Mouse (Mus musculus) MEL (cell line): ENCODE results near the gene Ifi27l2b.

Experiments used
- CTCF ChIP-seq, 3 experiments: IDR thresholded peaks in 2 of 3; conservative IDR thresholded peaks in 1 of 3; 2 replicates each; pipeline ENCODE4 v1.5.1; 2011 to 2012; ENCODE audit warnings: low read length in 3 of 3, low read depth in 2 of 3, mild to moderate bottlenecking in 2 of 3, improper control_type of control experiment in 1 of 3, inconsistent platforms in 1 of 3, mixed read lengths in 1 of 3, moderate library complexity in 1 of 3; ENCODE audit not compliant: control insufficient read depth in 1 of 3, insufficient read depth in 1 of 3, poor library complexity in 1 of 3, severe bottlenecking in 1 of 3
- HCFC1 ChIP-seq: IDR thresholded peaks from 2 replicates; pipeline ENCODE4 v1.6.1; 2012; ENCODE audit warnings: low read depth, mild to moderate bottlenecking, inconsistent platforms, low read length, improper control_type of control experiment, moderate library complexity
- MAFK ChIP-seq: IDR thresholded peaks from 2 replicates; pipeline ENCODE4 v1.6.1; 2011; ENCODE audit warnings: low read depth, mild to moderate bottlenecking, low read length, improper control_type of control experiment, borderline replicate concordance
- MAX ChIP-seq: IDR thresholded peaks from 2 replicates; pipeline ENCODE4 v1.6.1; 2011; ENCODE audit warnings: low read length, improper control_type of control experiment
- MXI1 ChIP-seq: IDR thresholded peaks from 2 replicates; pipeline ENCODE4 v1.6.1; 2011; ENCODE audit warnings: mild to moderate bottlenecking, low read depth, low read length, improper control_type of control experiment
- POLR2A ChIP-seq, 2 experiments: IDR thresholded peaks; 2 replicates each; pipeline ENCODE4 v1.6.1; 2011 to 2012; ENCODE audit warnings: low read length in 2 of 2, mild to moderate bottlenecking in 2 of 2, control low read depth in 1 of 2, improper control_type of control experiment in 1 of 2, low read depth in 1 of 2, moderate library complexity in 1 of 2; ENCODE audit not compliant: control insufficient read depth in 1 of 2, insufficient read depth in 1 of 2, poor library complexity in 1 of 2
- TBP ChIP-seq: IDR thresholded peaks from 2 replicates; pipeline ENCODE4 v1.8.0; 2011; ENCODE audit warnings: low read depth, low read length, improper control_type of control experiment
- TCF12 ChIP-seq: IDR thresholded peaks from 2 replicates; pipeline ENCODE4 v1.6.1; 2014; ENCODE audit warnings: low read depth, mild to moderate bottlenecking, inconsistent platforms, low read length, improper control_type of control experiment, moderate library complexity
- USF1 ChIP-seq: IDR thresholded peaks from 2 replicates; pipeline ENCODE4 v1.6.1; 2014; ENCODE audit warnings: low read depth, mild to moderate bottlenecking, inconsistent platforms, low read length, improper control_type of control experiment, moderate library complexity
- USF2 ChIP-seq, 2 experiments: IDR thresholded peaks; 2 replicates each; pipeline ENCODE4 v1.6.1; 2011 to 2012; ENCODE audit warnings: improper control_type of control experiment in 2 of 2, low read length in 2 of 2, borderline replicate concordance in 1 of 2, inconsistent platforms in 1 of 2, low read depth in 1 of 2, mild to moderate bottlenecking in 1 of 2; ENCODE audit not compliant: insufficient read depth in 1 of 2
- ZC3H11A ChIP-seq: IDR thresholded peaks from 2 replicates; pipeline ENCODE4 v1.6.1; 2012; ENCODE audit warnings: low read depth, mild to moderate bottlenecking, inconsistent platforms, low read length, improper control_type of control experiment

DNA sequence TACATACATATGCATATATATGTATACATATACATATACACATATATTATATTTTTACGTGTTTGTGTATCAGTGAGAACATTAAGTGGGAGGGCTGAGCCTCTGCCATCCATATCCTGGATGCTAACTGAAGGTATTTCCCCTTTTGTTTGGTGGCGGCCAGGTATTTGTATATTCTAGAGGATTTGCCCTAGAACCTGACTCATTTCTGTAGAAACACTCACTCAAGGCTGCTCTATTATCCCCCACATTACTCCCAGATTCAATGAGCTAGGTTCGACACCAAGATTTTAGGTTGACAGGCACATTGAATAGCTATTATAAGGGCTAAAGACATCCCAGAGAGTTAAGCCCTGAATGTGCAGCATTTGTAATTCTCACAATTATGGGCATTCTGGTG, 12.0 kb downstream of the Ifi27l2b start:
- no peak for TF ChIP-seq MAFK
- TF ChIP-seq POLR2A (IDR thresholded peaks at IDR 0.05; ENCODE audit: control insufficient read depth in 1 of 2, insufficient read depth in 1 of 2, low read depth in 1 of 2, low read length in 2 of 2, poor library complexity in 1 of 2), result no peak
- TF ChIP-seq MXI1, result no peak
- TF ChIP-seq MAX, result no peak
- TF ChIP-seq TBP, result no peak
- no peak for TF ChIP-seq CTCF (IDR thresholded peaks at IDR 0.05 in 2 of 3, conservative IDR thresholded peaks at IDR 0.05 in 1 of 3; ENCODE audit: control insufficient read depth in 1 of 3, insufficient read depth in 1 of 3, low read depth in 2 of 3, low read length in 3 of 3, poor library complexity in 1 of 3, severe bottlenecking in 1 of 3)
- no peak for TF ChIP-seq ZC3H11A
- TF ChIP-seq USF1, result no peak
- TF ChIP-seq HCFC1, result no peak
- TF ChIP-seq USF2 (IDR thresholded peaks at IDR 0.05; ENCODE audit: borderline replicate concordance in 1 of 2, insufficient read depth in 1 of 2, low read depth in 1 of 2, low read length in 2 of 2), result no peak
- TF ChIP-seq TCF12, result no peak
